In the genomic region with DNA sequence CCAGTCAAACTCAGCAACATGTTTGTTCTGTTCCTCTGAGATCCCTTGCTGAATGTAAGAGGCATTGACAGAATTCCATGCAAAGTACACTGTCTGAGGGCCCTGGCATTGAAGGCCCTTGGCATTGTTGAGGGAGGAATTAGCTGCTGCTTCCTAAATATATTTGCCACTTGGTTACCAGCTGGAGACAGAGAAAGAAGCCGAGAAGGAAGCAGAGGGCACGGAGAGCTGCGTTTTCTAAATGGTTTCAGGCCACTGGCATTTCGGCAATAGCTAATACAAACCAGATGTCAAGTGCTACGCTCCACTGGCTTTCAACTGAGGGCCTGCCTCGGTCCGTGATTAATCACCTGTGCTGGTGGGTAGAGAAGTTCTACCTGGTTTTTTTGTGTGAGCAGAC, we compare ENCODE assay signal across 10 mouse cellular contexts.
A peak's percentile ranks its signal among the peaks of the same experiment; 100 is the strongest.
DNase-seq lines count a peak whose midpoint lies in the region; ATAC-seq lines count a peak whose summit lies in the region.
"Had no signal": no experiment of that assay in that cellular context is flagged by ENCODE, and none has a peak within 500 bp of the region (broad histone marks: within the 10 kb centered on the region; RNA-seq: fewer than 3 reads in every experiment).

No protein-coding gene starts in this region.

- no peak overlapping the region for H3K9ac ChIP-seq in forebrain, embryonic 11.5 days (ENCODE audit: low read length)
- no peak overlapping the region for H3K9ac ChIP-seq in midbrain, embryonic 12.5 days (replicated peaks)

- 2% methylated on average over 7 of the region's 7 CpGs for WGBS in forebrain, embryonic 11.5 days
- under 1% methylated on average over 7 of the region's 7 CpGs for WGBS in midbrain, embryonic 12.5 days

- peak overlapping the region; percentile 31; the same call in 1 of the 2 replicates for H3K27ac ChIP-seq in forebrain, embryonic 11.5 days (ENCODE audit: low read depth, low read length)
- peak overlapping the region; percentile 58; the same call in 1 of the 2 replicates for H3K27ac ChIP-seq in midbrain, embryonic 12.5 days (replicated peaks)
- H3K27ac ChIP-seq: layer of hippocampus, adult 2 months had no signal

- no peaks in the 10 kb centered on the region for H3K9me3 ChIP-seq in forebrain, embryonic 11.5 days (ENCODE audit: control insufficient read depth, low read length)
- no peaks in the 10 kb centered on the region for H3K9me3 ChIP-seq in midbrain, embryonic 12.5 days
- H3K9me3 ChIP-seq: G1E had no signal

- intact Hi-C loops in left cerebral cortex, postnatal 10 days (cut with DNase I), result no loop called here

- H3K27me3 ChIP-seq in forebrain, embryonic 11.5 days (ENCODE audit: control insufficient read depth, insufficient read depth, low read length), result no peaks in the 10 kb centered on the region; the same call in none of the 2 replicates
- peaks cover 9% of the 10 kb centered on the region for H3K27me3 ChIP-seq in midbrain, embryonic 12.5 days

- no peaks in the 10 kb centered on the region for H3K36me3 ChIP-seq in forebrain, embryonic 11.5 days (ENCODE audit: control insufficient read depth, insufficient read depth, low read length)
- H3K36me3 ChIP-seq in midbrain, embryonic 12.5 days, result no peaks in the 10 kb centered on the region
- H3K36me3 ChIP-seq: G1E had no signal

- H3K4me2 ChIP-seq in forebrain, embryonic 11.5 days (ENCODE audit: low read depth, low read length, severe bottlenecking), result peak overlapping the region; percentile 41; the same call in 1 of the 2 replicates
- peak overlapping the region; percentile 41 for H3K4me2 ChIP-seq in midbrain, embryonic 12.5 days (replicated peaks)

- ATAC-seq in forebrain, embryonic 11.5 days (replicated peaks; ENCODE audit: low FRiP score), result peak; percentile 57
- peak; percentile 57 for ATAC-seq in midbrain, embryonic 12.5 days (ENCODE audit: low FRiP score, low read depth)
- no peak for ATAC-seq in granulocyte monocyte progenitor cell, adult 5-6 weeks (replicated peaks; ENCODE audit: poor library complexity, severe bottlenecking)

- peak; percentile 87 for DNase-seq in embryo, embryonic 10 days (ENCODE audit: low spot score)
- no peak for DNase-seq in forebrain, embryonic 11.5 days (ENCODE audit: low spot score)
- DNase-seq in kidney, adult 8-10 months, result peak; percentile 13 to 18
- no peak for DNase-seq in liver
- no peak for DNase-seq in left cerebral cortex, postnatal 10 days (ENCODE audit: extremely low spot score in 1 of 2, low spot score in 2 of 2)
- DNase-seq in urinary bladder, postnatal 25 days (ENCODE audit: low spot score), result no peak

- H3K4me3 ChIP-seq in forebrain, embryonic 11.5 days (ENCODE audit: low read depth, low read length), result no peak overlapping the region
- no peak overlapping the region for H3K4me3 ChIP-seq in midbrain, embryonic 12.5 days
- H3K4me3 ChIP-seq: layer of hippocampus, adult 2 months had no signal

- H3K4me1 ChIP-seq in forebrain, embryonic 11.5 days (replicated peaks; ENCODE audit: control insufficient read depth, insufficient read depth, low read length), result peaks cover 12% of the 10 kb centered on the region
- peaks cover 22% of the 10 kb centered on the region for H3K4me1 ChIP-seq in midbrain, embryonic 12.5 days

Comparison
In these comparisons a context has a peak if more than half of its experiments do, and no peak if none do; other contexts are left out.
1. DNase-seq: peak in embryo, embryonic 10 days (single experiment) and kidney, adult 8-10 months (2 of 2); none in forebrain, embryonic 11.5 days (single experiment), liver (single experiment), left cerebral cortex, postnatal 10 days (0 of 2) and urinary bladder, postnatal 25 days (single experiment).